Mouse (Mus musculus) spleen, adult 2 months (tissue): ENCODE data around the gene Slc29a2.

ENCODE experiments used
- CTCF ChIP-seq: fragments of 200-500 bp; IDR thresholded peaks from 2 replicates; pipeline ENCODE4 v1.5.1; 2011; ENCODE audit warnings: mild to moderate bottlenecking, inconsistent platforms; ENCODE audit not compliant: insufficient read depth, insufficient read length, insufficient replicate concordance; ENCODE audit errors: extremely low read depth
- POLR2A ChIP-seq: fragments of 200-500 bp; IDR thresholded peaks from 2 replicates; pipeline ENCODE4 v1.6.1; 2011; ENCODE audit warnings: low read depth, low read length, inconsistent platforms

DNA sequence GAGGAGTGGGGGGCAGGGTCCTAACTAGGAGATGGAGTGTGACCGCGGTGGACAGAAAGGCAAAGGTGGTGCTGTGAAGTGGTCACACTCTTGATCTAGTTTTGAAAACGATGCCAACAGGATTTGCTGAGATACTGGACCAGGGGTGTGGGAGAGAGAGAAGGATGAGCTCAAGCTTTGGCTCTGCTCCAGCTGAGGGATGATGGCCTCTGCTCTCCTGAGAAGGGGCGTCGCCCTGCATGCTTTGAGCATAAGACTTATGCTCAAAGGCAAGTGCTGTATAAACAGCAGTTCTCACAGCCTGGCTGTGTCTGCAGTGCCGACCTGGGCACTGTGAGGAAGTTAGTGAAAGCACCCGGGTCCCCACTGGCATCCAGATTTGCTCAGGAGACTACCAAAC lies 41.4 kb downstream of the Slc29a2 start:
- TF ChIP-seq CTCF: no peak
- no peak for TF ChIP-seq POLR2A
